ENCODE assay signal across 8 mouse cellular contexts in the genomic region with DNA sequence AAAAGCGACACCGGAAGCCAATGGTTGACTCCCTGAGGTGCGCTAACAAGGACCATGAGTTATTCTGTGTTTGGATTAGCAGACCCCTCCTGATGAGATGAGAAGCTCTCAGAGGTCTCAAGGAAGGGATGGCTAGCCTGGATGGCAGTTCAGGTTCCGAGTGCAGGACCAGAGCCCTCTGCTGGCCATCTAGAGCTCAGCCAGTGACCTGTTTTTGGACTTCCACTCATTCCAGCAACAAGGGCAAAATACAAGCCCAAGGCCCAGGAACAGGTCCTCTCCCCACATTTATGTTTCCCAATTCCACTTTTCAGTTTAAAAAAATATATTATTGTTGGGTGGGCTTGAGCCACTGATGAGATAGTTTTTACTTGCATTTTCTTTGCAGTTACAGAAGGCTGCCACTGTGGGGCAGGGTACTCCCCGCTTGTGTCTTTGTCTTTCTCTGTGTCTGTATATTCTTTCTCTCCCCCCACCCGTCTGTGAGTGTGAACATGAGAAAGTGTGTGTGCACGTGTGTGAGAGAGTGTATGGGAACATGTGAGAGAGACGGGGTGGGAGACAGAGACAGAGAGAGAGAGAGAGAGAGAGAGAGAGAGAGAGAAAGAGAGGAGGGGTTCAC. TPM values are rescaled to one million over a fixed set of nuclear protein-coding genes. Genes with fewer than 3 reads are reported as not detected.
DNase-seq lines count a peak whose midpoint lies in the region; ATAC-seq and TF ChIP-seq lines count a peak whose summit lies in the region.

No protein-coding gene starts in this region.

- 0 out of 2 replicates have a peak, but pooled peaks have one; percentile 14 for TF ChIP-seq EP300 in heart, adult 2 months (IDR thresholded peaks at IDR 0.05; ENCODE audit: insufficient read depth, low read depth, low read length)

- DNase-seq in heart, adult 2 months: peak; percentile 42 to 48
- DNase-seq in heart, adult 11 months: no peak
- DNase-seq in adrenal gland, adult 2 months: peak; percentile 31
- peak; percentile 76 for DNase-seq in embryonic facial prominence, embryonic 14.5 days (ENCODE audit: low spot score)
- DNase-seq in midbrain, embryonic 14.5 days: peak; percentile 67
- peak; percentile 43 for DNase-seq in thymus, adult 2 months

- TF ChIP-seq CTCF in heart, adult 2 months (IDR thresholded peaks at IDR 0.05): peak; percentile 85
- peak; percentile 81; the same call in 1 of the 2 replicates for TF ChIP-seq CTCF in thymus, adult 2 months (IDR thresholded peaks at IDR 0.05; ENCODE audit: borderline replicate concordance, control insufficient read depth, extremely low read depth, insufficient read depth, low read length, poor library complexity)

- no peak overlapping the region for H3K4me3 ChIP-seq in heart, adult 2 months
- peak overlapping the region; percentile 36 for H3K4me3 ChIP-seq in embryonic facial prominence, embryonic 14.5 days (ENCODE audit: low read depth, low read length)
- peak overlapping the region; percentile 28 for H3K4me3 ChIP-seq in hindbrain, embryonic 12.5 days
- peak overlapping the region; percentile 41 for H3K4me3 ChIP-seq in limb, embryonic 13.5 days
- no peak overlapping the region for H3K4me3 ChIP-seq in midbrain, embryonic 14.5 days (replicated peaks; ENCODE audit: low read depth, low read length)
- peak overlapping the region; percentile 35 for H3K4me3 ChIP-seq in thymus, adult 2 months (ENCODE audit: control insufficient read depth, insufficient read depth, low read length)

- H3K4me1 ChIP-seq in heart, adult 2 months (ENCODE audit: control insufficient read depth, insufficient read depth, low read length): peaks cover 3% of the 10 kb centered on the region; the same call in 1 of the 2 replicates
- peaks cover 19% of the 10 kb centered on the region for H3K4me1 ChIP-seq in embryonic facial prominence, embryonic 14.5 days (ENCODE audit: control insufficient read depth, insufficient read depth, low read length)
- H3K4me1 ChIP-seq in hindbrain, embryonic 12.5 days: peaks cover 33% of the 10 kb centered on the region
- peaks cover 34% of the 10 kb centered on the region for H3K4me1 ChIP-seq in limb, embryonic 13.5 days
- H3K4me1 ChIP-seq in midbrain, embryonic 14.5 days (ENCODE audit: control insufficient read depth, insufficient read depth, low read length): peaks cover 20% of the 10 kb centered on the region
- H3K4me1 ChIP-seq in thymus, adult 2 months (replicated peaks; ENCODE audit: control insufficient read depth, insufficient read depth, low read length): peaks cover 4% of the 10 kb centered on the region

- intact Hi-C loops in heart, adult 2 months (cut with DNase I): loop anchor here (5.0 kb wide), 1 partner anchor 111 kb away; a partner anchor contains a TSS

- H3K9ac ChIP-seq in heart, adult 2 months (ENCODE audit: low read depth, low read length): no peak overlapping the region
- H3K9ac ChIP-seq in embryonic facial prominence, embryonic 14.5 days (ENCODE audit: low read depth, low read length): peak overlapping the region; percentile 53
- H3K9ac ChIP-seq in hindbrain, embryonic 12.5 days: no peak overlapping the region
- peak overlapping the region; percentile 48 for H3K9ac ChIP-seq in limb, embryonic 13.5 days
- H3K9ac ChIP-seq in midbrain, embryonic 14.5 days (replicated peaks; ENCODE audit: low read length): no peak overlapping the region

- H3K27ac ChIP-seq in heart, adult 2 months: no peak overlapping the region
- H3K27ac ChIP-seq in embryonic facial prominence, embryonic 14.5 days (replicated peaks; ENCODE audit: low read depth, low read length): peak overlapping the region; percentile 83
- H3K27ac ChIP-seq in hindbrain, embryonic 12.5 days: no peak overlapping the region
- H3K27ac ChIP-seq in limb, embryonic 13.5 days: peak overlapping the region; percentile 84; the same call in 1 of the 2 replicates
- H3K27ac ChIP-seq in midbrain, embryonic 14.5 days (replicated peaks; ENCODE audit: low read depth, low read length): no peak overlapping the region
- H3K27ac ChIP-seq in thymus, adult 2 months (ENCODE audit: control insufficient read depth, insufficient read depth, low read length): no peak overlapping the region

- no peaks in the 10 kb centered on the region for H3K9me3 ChIP-seq in embryonic facial prominence, embryonic 14.5 days (ENCODE audit: control insufficient read depth, low read length)
- no peaks in the 10 kb centered on the region for H3K9me3 ChIP-seq in hindbrain, embryonic 12.5 days (replicated peaks)
- H3K9me3 ChIP-seq in limb, embryonic 13.5 days: no peaks in the 10 kb centered on the region
- no peaks in the 10 kb centered on the region for H3K9me3 ChIP-seq in midbrain, embryonic 14.5 days (ENCODE audit: control insufficient read depth, low read length)

- peak; percentile 49 for ATAC-seq in embryonic facial prominence, embryonic 14.5 days (ENCODE audit: low read depth)
- peak; percentile 46 for ATAC-seq in hindbrain, embryonic 12.5 days (ENCODE audit: low FRiP score)
- ATAC-seq in limb, embryonic 13.5 days (ENCODE audit: low FRiP score, low read depth): peak; percentile 48; the same call in 1 of the 2 replicates
- ATAC-seq in midbrain, embryonic 14.5 days (ENCODE audit: low FRiP score, low TSS enrichment): no peak

- peak overlapping the region; percentile 66 for H3K4me2 ChIP-seq in embryonic facial prominence, embryonic 14.5 days (ENCODE audit: low read depth, low read length)
- H3K4me2 ChIP-seq in hindbrain, embryonic 12.5 days (replicated peaks): peak overlapping the region; percentile 49
- H3K4me2 ChIP-seq in limb, embryonic 13.5 days (replicated peaks): peak overlapping the region; percentile 66
- peak overlapping the region; percentile 45 for H3K4me2 ChIP-seq in midbrain, embryonic 14.5 days (ENCODE audit: low read length)

- TF ChIP-seq POLR2A in heart, adult 2 months (IDR thresholded peaks at IDR 0.05; ENCODE audit: insufficient read depth, low read depth, low read length): no peak
- no peak for TF ChIP-seq POLR2A in thymus, adult 2 months (IDR thresholded peaks at IDR 0.05; ENCODE audit: control insufficient read depth, extremely low read depth, insufficient read depth, low read length, poor library complexity)

- H3K27me3 ChIP-seq in heart, adult 2 months (ENCODE audit: control insufficient read depth, insufficient read depth, low read length): no peaks in the 10 kb centered on the region
- H3K27me3 ChIP-seq in embryonic facial prominence, embryonic 14.5 days (replicated peaks; ENCODE audit: control insufficient read depth, insufficient read depth, low read length): no peaks in the 10 kb centered on the region
- H3K27me3 ChIP-seq in hindbrain, embryonic 12.5 days: peaks cover 3% of the 10 kb centered on the region; the same call in 1 of the 2 replicates
- H3K27me3 ChIP-seq in limb, embryonic 13.5 days: peaks cover 7% of the 10 kb centered on the region; the same call in 1 of the 2 replicates
- no peaks in the 10 kb centered on the region for H3K27me3 ChIP-seq in midbrain, embryonic 14.5 days (ENCODE audit: control insufficient read depth, insufficient read depth, low read length)
- no peaks in the 10 kb centered on the region for H3K27me3 ChIP-seq in thymus, adult 2 months (ENCODE audit: control insufficient read depth, insufficient read depth, low read length)

- H3K79me2 ChIP-seq in heart, adult 2 months (replicated peaks; ENCODE audit: control insufficient read depth, insufficient read depth, low read length): no peaks in the 10 kb centered on the region

- H3K36me3 ChIP-seq in heart, adult 2 months (ENCODE audit: control insufficient read depth, insufficient read depth, low read length): no peaks in the 10 kb centered on the region
- H3K36me3 ChIP-seq in embryonic facial prominence, embryonic 14.5 days (ENCODE audit: control insufficient read depth, insufficient read depth, low read length): no peaks in the 10 kb centered on the region
- no peaks in the 10 kb centered on the region for H3K36me3 ChIP-seq in hindbrain, embryonic 12.5 days
- no peaks in the 10 kb centered on the region for H3K36me3 ChIP-seq in limb, embryonic 13.5 days
- no peaks in the 10 kb centered on the region for H3K36me3 ChIP-seq in midbrain, embryonic 14.5 days (ENCODE audit: control insufficient read depth, insufficient read depth, low read length)
- H3K36me3 ChIP-seq in thymus, adult 2 months (ENCODE audit: control insufficient read depth, insufficient read depth, low read length): no peaks in the 10 kb centered on the region

- 5% methylated on average over 8 of the region's 8 CpGs for WGBS in heart, adult 2 months
- WGBS in embryonic facial prominence, embryonic 14.5 days: 5% methylated on average over 8 of the region's 8 CpGs
- 5% methylated on average over 8 of the region's 8 CpGs for WGBS in hindbrain, embryonic 12.5 days
- 5% methylated on average over 8 of the region's 8 CpGs for WGBS in limb, embryonic 13.5 days
- 5% methylated on average over 8 of the region's 8 CpGs for WGBS in midbrain, embryonic 14.5 days
- 6% methylated on average over 8 of the region's 8 CpGs for WGBS in thymus, adult 2 months

RNA-seq across cellular contexts. Expression of a gene that starts 12.9 kb away (rescaled TPM):
- under 1 TPM in 1 of 2 experiments, not detected in 1; 0.16 TPM for total RNA-seq in heart, adult 2 months (2021)
- 2.8 and 2.9 TPM in 2 replicates for polyA plus RNA-seq in heart, adult 2 months (2012; rRNA removed)
- total RNA-seq in adrenal gland, adult 2 months (2021): not detected
- polyA plus RNA-seq in adrenal gland, adult 2 months (2012; rRNA removed): 0.29 and 0.42 TPM in 2 replicates
- 11.9 and 13.1 TPM in 2 replicates for polyA plus RNA-seq in embryonic facial prominence, embryonic 14.5 days (2014; fragmentation: Nextera tagmentation; extraction: Ambion mirVana)
- polyA plus RNA-seq in hindbrain, embryonic 12.5 days (2016; fragmentation: Nextera tagmentation; extraction: Ambion mirVana): 19.7 and 20.3 TPM in 2 replicates
- polyA plus RNA-seq in limb, embryonic 13.5 days (2015; fragmentation: Nextera tagmentation; extraction: Ambion mirVana): 15.5 and 16.0 TPM in 2 replicates
- 46.0 and 47.7 TPM in 2 replicates for polyA plus RNA-seq in midbrain, embryonic 14.5 days (2014; fragmentation: Nextera tagmentation; extraction: Ambion mirVana)
- 2.9 and 3.4 TPM in 2 replicates for polyA plus RNA-seq in thymus, adult 2 months (2012; rRNA removed)

Comparison
In these comparisons a context has a peak if more than half of its experiments do, and no peak if none do; other contexts are left out.
1. H3K27ac ChIP-seq: peak in embryonic facial prominence, embryonic 14.5 days (single experiment) and limb, embryonic 13.5 days (single experiment); none in heart, adult 2 months (single experiment), hindbrain, embryonic 12.5 days (single experiment), midbrain, embryonic 14.5 days (single experiment) and thymus, adult 2 months (single experiment).
2. H3K4me3 ChIP-seq: peak in embryonic facial prominence, embryonic 14.5 days (single experiment), hindbrain, embryonic 12.5 days (single experiment), limb, embryonic 13.5 days (single experiment) and thymus, adult 2 months (single experiment); none in heart, adult 2 months (single experiment) and midbrain, embryonic 14.5 days (single experiment).
3. H3K9ac ChIP-seq: peak in embryonic facial prominence, embryonic 14.5 days (single experiment) and limb, embryonic 13.5 days (single experiment); none in heart, adult 2 months (single experiment), hindbrain, embryonic 12.5 days (single experiment) and midbrain, embryonic 14.5 days (single experiment).
4. Peak in every context shown above with its lines, with median percentiles within 50 percentile points of each other: H3K4me2 ChIP-seq.